Mouse (Mus musculus) neutrophil, adult 5-6 weeks (primary cell): ENCODE data around the gene Slc30a2. TPM values are rescaled to one million over a fixed set of nuclear protein-coding genes. Genes with fewer than 3 reads are reported as not detected.

ENCODE experiments used
- ATAC-seq: fragments of 151-379, 151-347 bp; 2 replicates; pipeline ENCODE4 v1.8.0; 2017; ENCODE audit warnings: mild to moderate bottlenecking, moderate TSS enrichment; ENCODE audit not compliant: insufficient number of reproducible peaks, poor library complexity, low FRiP score, severe bottlenecking; ENCODE audit errors: extremely low read depth
- total RNA-seq: library from RNA; stranded (forward); fragments of 200-1000 nt; gene quantifications from 2 replicates; pipeline ENCODE4 v1.2.3, GENCODE M21; 2017

The Slc30a2 gene
- total RNA-seq, 1 experiment from 2014 or later = not detected

- ATAC-seq = peak; percentile 84; the same call in 1 of the 2 replicates
Observed at GRCm38 (mm10) chr4:134388397-134388796, 45.4 kb downstream of the Slc30a2 start.

DNA sequence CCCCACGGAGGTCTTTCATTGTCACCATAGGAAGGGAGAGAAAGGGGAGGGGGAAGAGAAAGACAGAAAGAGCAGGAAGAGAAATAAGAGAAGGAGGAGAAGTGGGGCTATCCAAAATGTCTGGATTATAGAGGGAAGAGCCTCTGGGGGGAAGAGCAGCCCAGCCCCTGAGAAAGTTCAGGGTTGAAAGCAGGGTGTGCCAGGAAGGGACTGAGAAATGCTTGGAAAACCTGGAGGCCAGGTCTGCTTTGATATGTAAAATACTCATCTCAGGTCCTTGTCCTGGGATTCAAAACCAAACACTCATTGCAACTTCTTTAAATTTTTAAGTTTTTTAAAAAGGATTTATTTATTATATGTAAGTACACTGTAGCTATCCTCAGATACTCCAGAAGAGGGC lies 48.7 kb downstream of the Slc30a2 start:
- no peak for ATAC-seq

DNA sequence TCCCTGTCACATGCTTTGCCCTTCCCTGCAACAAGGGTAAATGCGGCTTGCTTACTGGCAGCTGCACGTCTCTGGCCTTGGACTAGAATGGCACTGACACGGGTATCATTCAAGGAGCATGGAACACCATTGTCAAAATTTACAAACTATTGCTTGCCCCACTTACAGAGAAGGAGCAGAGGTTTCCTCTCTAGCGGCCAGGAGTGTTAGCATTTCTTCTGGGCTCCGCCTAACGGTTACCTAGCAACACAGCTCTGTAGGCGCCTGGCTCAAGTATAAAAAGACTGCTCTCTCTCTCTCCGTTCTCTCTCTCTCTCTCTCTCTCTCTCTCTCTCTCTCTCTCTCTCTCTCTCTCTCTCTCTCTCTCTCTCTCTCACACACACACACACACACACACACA lies 49.6 kb downstream of the Slc30a2 start:
- ATAC-seq = no peak

- no peak for ATAC-seq
Observed at GRCm38 (mm10) chr4:134393026-134393425, 50.0 kb downstream of the Slc30a2 start.

DNA sequence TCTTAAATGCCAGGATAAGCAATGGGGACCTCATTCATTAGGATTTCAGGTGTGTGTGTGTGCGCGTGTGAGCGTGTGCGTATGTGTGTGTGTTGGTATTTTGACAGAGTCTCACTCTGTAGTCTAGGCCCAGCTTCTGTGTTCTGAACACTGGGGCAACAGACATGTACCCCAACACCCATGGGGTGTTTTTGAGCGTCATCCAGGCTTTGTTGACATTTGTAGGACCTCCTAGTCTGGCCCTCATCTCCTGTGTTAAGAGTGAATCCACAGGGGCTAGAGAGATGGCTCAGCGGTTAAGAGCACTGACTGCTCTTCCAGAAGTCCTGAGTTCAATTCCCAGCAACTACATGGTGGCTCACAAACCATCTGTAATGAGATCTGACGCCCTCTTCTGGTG lies 52.2 kb downstream of the Slc30a2 start:
- no peak for ATAC-seq

GRCm38 (mm10) chr4:134395977-134396825 lies 53.2 kb downstream of the Slc30a2 start, which contains the start of gene Pafah2:
Gene Pafah2, plus strand, starts transcription at chr4:134396320.
- ATAC-seq = peak; percentile 99

GRCm38 (mm10) chr4:134397121-134397520 lies 54.1 kb downstream of the Slc30a2 start:
- ATAC-seq = no peak

GRCm38 (mm10) chr4:134397732-134398131 lies 54.8 kb downstream of the Slc30a2 start:
- no peak for ATAC-seq

GRCm38 (mm10) chr4:134400206-134400605 lies 57.2 kb downstream of the Slc30a2 start:
- ATAC-seq = no peak

- ATAC-seq = no peak
Observed at GRCm38 (mm10) chr4:134401181-134401661, 58.2 kb downstream of the Slc30a2 start.

DNA sequence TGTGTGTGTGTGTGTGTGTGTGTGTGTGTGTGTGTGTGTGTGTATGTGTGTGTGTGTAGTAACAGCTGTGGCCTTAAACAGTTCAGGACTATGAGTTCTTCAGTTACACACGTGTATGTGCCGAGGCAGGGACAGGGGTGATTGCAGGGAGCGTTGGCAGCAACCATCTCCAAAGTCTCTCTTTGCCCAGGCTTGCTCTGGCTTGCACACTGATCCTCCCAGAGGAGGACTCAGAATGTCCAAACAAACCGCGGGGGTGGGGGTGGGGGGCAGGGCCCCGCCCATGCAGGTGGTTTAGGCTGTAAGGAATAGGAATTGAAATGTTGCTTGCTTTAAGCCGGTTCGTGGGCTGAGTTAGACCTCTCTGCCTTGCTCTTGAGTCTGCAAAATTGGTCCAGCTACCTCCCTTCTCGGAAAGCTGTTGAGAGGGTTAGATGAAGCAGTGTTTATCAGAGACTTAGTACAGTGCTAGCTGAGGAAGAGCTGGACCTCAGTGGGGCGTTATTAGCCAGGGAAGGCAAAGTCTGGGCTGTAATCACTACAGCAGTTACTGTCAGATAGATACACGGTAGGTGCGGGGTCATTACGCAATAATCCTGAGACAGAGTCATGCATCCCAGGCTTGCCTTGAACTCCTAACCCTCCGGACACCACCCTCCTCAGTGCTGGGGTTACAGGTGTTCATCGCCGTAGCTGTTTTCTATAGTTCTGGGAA lies 59.0 kb downstream of the Slc30a2 start:
- no peak for ATAC-seq

DNA sequence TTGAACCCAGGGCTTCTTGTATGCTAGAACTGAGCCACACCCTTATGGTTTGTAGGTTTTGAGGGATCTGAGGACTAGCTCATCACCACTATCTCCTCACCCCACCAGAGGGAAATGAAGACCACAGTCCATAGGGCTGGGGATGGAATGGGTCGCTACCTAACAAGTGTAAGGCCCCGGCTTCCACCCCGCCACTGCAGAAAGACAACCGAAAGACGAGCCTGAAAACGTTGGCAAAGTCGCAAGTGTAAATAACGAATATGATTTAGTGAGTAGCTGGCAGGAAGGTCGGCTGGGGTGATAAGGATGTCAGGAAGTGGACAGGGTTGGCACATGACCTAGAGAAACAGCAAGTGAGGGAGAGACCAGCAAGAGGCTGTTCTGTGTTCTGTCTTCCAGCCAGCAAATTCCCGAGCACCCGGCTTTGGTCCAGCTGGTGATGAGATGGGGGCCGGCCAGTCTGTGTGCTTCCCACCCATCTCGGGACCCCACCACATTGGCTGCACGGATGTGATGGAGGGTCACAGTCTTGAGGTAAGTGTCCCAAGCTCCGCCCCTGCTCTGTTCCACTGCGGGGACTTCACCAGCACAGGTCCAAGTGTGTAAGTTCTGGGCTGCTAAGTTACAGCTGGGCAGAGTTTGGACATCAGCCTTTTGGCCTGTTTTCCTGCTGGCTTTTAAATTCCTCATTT lies 59.7 kb downstream of the Slc30a2 start:
- ATAC-seq = no peak

- ATAC-seq = no peak
Observed at GRCm38 (mm10) chr4:134403721-134404120, 60.7 kb downstream of the Slc30a2 start.

Other genes with a start within 250 kb of the Slc30a2 start
- 2,308 and 2,325 TPM in 2 replicates for gene Cd52, start 248.1 kb upstream of the Slc30a2 start, total RNA-seq
- 15.0 and 22.1 TPM in 2 replicates for gene Ubxn11, start 240.6 kb upstream of the Slc30a2 start, total RNA-seq
- 471 and 477 TPM in 2 replicates for gene Sh3bgrl3, start 214.4 kb upstream of the Slc30a2 start, total RNA-seq
- gene Cep85, start 156.1 kb upstream of the Slc30a2 start, total RNA-seq = 26.5 and 38.3 TPM in 2 replicates
- not detected in 2 replicates for gene Gm7534, start 140.2 kb upstream of the Slc30a2 start, total RNA-seq
- not detected in 2 replicates for gene Catsper4, start 115.8 kb upstream of the Slc30a2 start, total RNA-seq
- gene Cnksr1, start 104.8 kb upstream of the Slc30a2 start, total RNA-seq = 0.58 and 0.98 TPM in 2 replicates
- 0.47 TPM in 1 of 2 replicates, not detected in the other for gene E130218I03Rik, start 99.5 kb upstream of the Slc30a2 start, total RNA-seq
- gene Zfp593, start 97.6 kb upstream of the Slc30a2 start, total RNA-seq = 3.6 and 5.7 TPM in 2 replicates
- not detected in 2 replicates for gene Gm30191, start 96.2 kb upstream of the Slc30a2 start, total RNA-seq
- gene Grrp1, start 89.1 kb upstream of the Slc30a2 start, total RNA-seq = not detected in 2 replicates
- gene Pdik1l, start 55.3 kb upstream of the Slc30a2 start, total RNA-seq = 15.5 and 18.7 TPM in 2 replicates
- not detected in 2 replicates for gene Trim63, start 28.1 kb upstream of the Slc30a2 start, total RNA-seq
- gene Extl1, start 40.7 kb downstream of the Slc30a2 start, total RNA-seq = 0.86 and 1.3 TPM in 2 replicates
- gene Pafah2, start 53.1 kb downstream of the Slc30a2 start, total RNA-seq = 0.12 and 0.74 TPM in 2 replicates
- 9.9 and 16.6 TPM in 2 replicates for gene Stmn1, start 125.1 kb downstream of the Slc30a2 start, total RNA-seq
- 3.5 and 3.7 TPM in 2 replicates for gene Paqr7, start 153.5 kb downstream of the Slc30a2 start, total RNA-seq
- gene Aunip, start 167.8 kb downstream of the Slc30a2 start, total RNA-seq = not detected in 2 replicates
- gene Mtfr1l, start 192.2 kb downstream of the Slc30a2 start, total RNA-seq = 37.7 and 39.2 TPM in 2 replicates
- 44.2 and 44.3 TPM in 2 replicates for gene Selenon, start 209.0 kb downstream of the Slc30a2 start, total RNA-seq